Mouse (Mus musculus): ENCODE measurements around the gene Yju2. TPM values are rescaled to one million over a fixed set of nuclear protein-coding genes. Genes with fewer than 3 reads are reported as not detected.

The Yju2 gene
- polyA plus RNA-seq, 1 experiment from 2014 or later, result 26.0 TPM

DNA sequence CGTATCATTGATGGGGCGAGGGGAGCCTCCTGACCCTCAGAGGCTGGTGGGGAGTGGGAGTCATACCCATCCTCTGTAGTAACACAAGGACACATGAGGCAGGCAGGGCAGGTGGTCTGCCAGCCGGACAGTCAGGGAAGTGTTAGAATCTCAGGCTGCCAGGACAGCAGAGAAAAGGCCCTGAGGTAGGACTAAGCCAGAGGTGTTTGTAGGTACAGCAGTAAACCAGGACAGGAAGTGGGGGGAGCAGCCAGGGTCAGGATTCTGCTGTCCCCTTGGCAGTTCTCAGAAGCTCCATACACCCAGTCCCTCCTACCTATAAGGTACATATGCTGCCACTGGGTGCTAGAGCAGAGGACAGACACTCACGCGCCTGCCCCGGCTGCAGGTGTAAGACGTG, 2.7 kb downstream of the Yju2 start:
- H3K9ac ChIP-seq, result no peak overlapping the region
- no peak overlapping the region for H3K4me2 ChIP-seq (replicated peaks)
- peaks cover 44% of the 10 kb centered on the region for H3K36me3 ChIP-seq
- no peak for ATAC-seq (ENCODE audit: insufficient number of reproducible peaks, low FRiP score, low TSS enrichment, low read depth)
- H3K27me3 ChIP-seq, result no peaks in the 10 kb centered on the region
- WGBS, result 95% methylated on average over 7 of the region's 7 CpGs
- H3K9me3 ChIP-seq (replicated peaks), result no peaks in the 10 kb centered on the region
- H3K4me3 ChIP-seq (replicated peaks), result no peak overlapping the region
- H3K27ac ChIP-seq (replicated peaks), result no peak overlapping the region
- H3K4me1 ChIP-seq, result peaks cover 31% of the 10 kb centered on the region

- Histone ChIP-seq H3K27ac (replicated peaks) (no peak overlapping the region), H3K4me3 (replicated peaks) (no peak overlapping the region), H3K4me1 (peaks cover 21% of the 10 kb centered on the region), H3K36me3 (peaks cover 59% of the 10 kb centered on the region), H3K27me3 (no peaks in the 10 kb centered on the region), H3K9ac (no peak overlapping the region), H3K9me3 (replicated peaks) (no peaks in the 10 kb centered on the region), H3K4me2 (replicated peaks) (no peak overlapping the region)
- no peak for ATAC-seq (ENCODE audit: insufficient number of reproducible peaks, low FRiP score, low TSS enrichment, low read depth)
- 57% methylated on average over 14 of the region's 14 CpGs for WGBS
Observed at GRCm38 (mm10) chr17:55963171-55963570, 4.3 kb downstream of the Yju2 start.

DNA sequence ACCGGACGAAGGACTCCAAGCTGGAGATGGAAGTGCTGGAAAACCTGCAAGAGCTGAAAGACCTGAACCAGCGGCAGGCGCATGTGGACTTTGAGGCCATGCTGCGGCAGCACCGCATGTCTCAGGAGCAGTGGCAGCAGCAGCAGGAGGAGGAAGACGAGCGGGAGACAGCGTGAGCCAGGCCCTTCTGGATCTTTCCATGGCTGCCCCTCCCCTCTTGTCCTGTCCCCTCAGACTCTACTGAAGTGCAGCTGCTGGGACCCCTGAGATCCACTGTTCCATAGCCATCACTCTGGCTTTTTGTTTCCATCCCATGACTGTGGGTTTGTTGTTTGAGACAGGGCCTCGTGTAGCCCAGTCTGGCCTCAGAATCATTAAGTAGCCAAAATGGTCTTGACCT, 5.6 kb downstream of the Yju2 start:
- peaks cover 62% of the 10 kb centered on the region for H3K36me3 ChIP-seq
- H3K27me3 ChIP-seq, result no peaks in the 10 kb centered on the region
- WGBS, result 89% methylated on average over 10 of the region's 10 CpGs
- peaks cover 16% of the 10 kb centered on the region for H3K4me1 ChIP-seq
- no peak overlapping the region for H3K4me2 ChIP-seq (replicated peaks)
- no peak for ATAC-seq (ENCODE audit: insufficient number of reproducible peaks, low FRiP score, low TSS enrichment, low read depth)
- no peak overlapping the region for H3K27ac ChIP-seq (replicated peaks)
- no peaks in the 10 kb centered on the region for H3K9me3 ChIP-seq (replicated peaks)
- H3K4me3 ChIP-seq (replicated peaks), result no peak overlapping the region
- no peak overlapping the region for H3K9ac ChIP-seq

- 83% methylated on average over 9 of the region's 9 CpGs for WGBS
- H3K36me3 ChIP-seq, result peaks cover 62% of the 10 kb centered on the region
- peaks cover 2% of the 10 kb centered on the region; the same call in 1 of the 2 replicates for H3K27me3 ChIP-seq
- ATAC-seq (ENCODE audit: insufficient number of reproducible peaks, low FRiP score, low TSS enrichment, low read depth), result no peak
- no peak overlapping the region for H3K4me3 ChIP-seq (replicated peaks)
- no peak overlapping the region for H3K4me2 ChIP-seq (replicated peaks)
- no peak overlapping the region for H3K9ac ChIP-seq
- H3K4me1 ChIP-seq, result peaks cover 16% of the 10 kb centered on the region
- no peaks in the 10 kb centered on the region for H3K9me3 ChIP-seq (replicated peaks)
- no peak overlapping the region for H3K27ac ChIP-seq (replicated peaks)
Observed at GRCm38 (mm10) chr17:55964996-55965395, 6.1 kb downstream of the Yju2 start.

DNA sequence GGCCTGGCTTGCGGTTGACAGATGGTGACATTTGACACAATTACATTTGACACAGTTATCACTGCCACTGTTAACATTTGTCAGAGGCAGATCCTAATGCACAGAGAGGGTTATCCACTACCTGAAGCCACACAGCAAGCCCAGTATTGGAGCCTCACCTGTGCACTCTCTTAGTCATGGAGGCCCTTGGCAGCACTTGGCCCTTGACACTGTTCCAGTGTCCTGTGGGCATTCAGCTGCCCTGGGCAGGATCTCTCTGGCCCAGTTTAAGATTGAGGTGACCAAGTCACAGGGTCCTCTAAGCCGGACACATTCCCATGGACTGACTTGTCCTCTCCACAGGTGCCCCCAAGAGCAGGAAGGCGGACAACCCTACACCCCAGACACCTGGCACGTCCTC, 8.3 kb downstream of the Yju2 start:
- peaks cover 24% of the 10 kb centered on the region for H3K4me1 ChIP-seq
- no peak overlapping the region for H3K4me2 ChIP-seq (replicated peaks)
- no peak overlapping the region for H3K4me3 ChIP-seq (replicated peaks)
- no peak overlapping the region for H3K9ac ChIP-seq
- peaks cover 51% of the 10 kb centered on the region for H3K36me3 ChIP-seq
- H3K27ac ChIP-seq (replicated peaks), result no peak overlapping the region
- no peaks in the 10 kb centered on the region for H3K9me3 ChIP-seq (replicated peaks)
- peaks cover 5% of the 10 kb centered on the region; the same call in 1 of the 2 replicates for H3K27me3 ChIP-seq
- no peak for ATAC-seq (ENCODE audit: insufficient number of reproducible peaks, low FRiP score, low TSS enrichment, low read depth)
- 96% methylated on average over 4 of the region's 4 CpGs for WGBS

DNA sequence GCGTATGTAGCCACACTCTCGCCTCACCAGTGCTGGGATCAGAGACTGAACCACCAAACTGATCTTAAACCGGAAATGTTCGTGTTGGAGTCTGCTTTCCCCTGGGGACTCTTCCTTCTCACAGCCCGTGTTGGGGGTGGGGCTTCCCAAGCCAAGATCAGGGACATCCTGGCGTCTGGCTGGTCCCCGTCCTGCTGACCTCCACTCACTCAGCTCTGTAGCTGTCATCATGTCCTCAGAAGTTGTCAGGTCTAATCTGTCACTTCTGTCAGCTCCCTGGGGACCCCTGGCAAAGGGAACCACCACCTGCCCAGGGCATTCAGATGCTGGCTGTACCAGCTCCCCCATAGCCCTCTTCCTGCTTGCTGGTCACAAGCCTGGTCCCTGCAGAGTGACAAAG, 9.3 kb downstream of the Yju2 start:
- Histone ChIP-seq H3K27me3 (peaks cover 5% of the 10 kb centered on the region; the same call in 1 of the 2 replicates), H3K4me2 (replicated peaks) (no peak overlapping the region), H3K9me3 (replicated peaks) (no peaks in the 10 kb centered on the region), H3K4me1 (peaks cover 19% of the 10 kb centered on the region), H3K9ac (no peak overlapping the region), H3K4me3 (replicated peaks) (no peak overlapping the region), H3K36me3 (peaks cover 49% of the 10 kb centered on the region), H3K27ac (replicated peaks) (no peak overlapping the region)
- 44% methylated on average over 7 of the region's 7 CpGs for WGBS
- ATAC-seq (ENCODE audit: insufficient number of reproducible peaks, low FRiP score, low TSS enrichment, low read depth), result no peak

GRCm38 (mm10) chr17:55969560-55969959, 10.7 kb downstream of the Yju2 start:
- Histone ChIP-seq H3K9ac (no peak overlapping the region), H3K4me3 (replicated peaks) (peak overlapping the region; percentile 54; the same call in 1 of the 2 replicates), H3K27ac (replicated peaks) (no peak overlapping the region), H3K4me1 (peaks cover 16% of the 10 kb centered on the region), H3K4me2 (replicated peaks) (peak overlapping the region; percentile 95), H3K36me3 (peaks cover 37% of the 10 kb centered on the region), H3K9me3 (replicated peaks) (no peaks in the 10 kb centered on the region), H3K27me3 (peaks cover 5% of the 10 kb centered on the region; the same call in 1 of the 2 replicates)
- no peak for ATAC-seq (ENCODE audit: insufficient number of reproducible peaks, low FRiP score, low TSS enrichment, low read depth)
- 43% methylated on average over 14 of the region's 14 CpGs for WGBS

DNA sequence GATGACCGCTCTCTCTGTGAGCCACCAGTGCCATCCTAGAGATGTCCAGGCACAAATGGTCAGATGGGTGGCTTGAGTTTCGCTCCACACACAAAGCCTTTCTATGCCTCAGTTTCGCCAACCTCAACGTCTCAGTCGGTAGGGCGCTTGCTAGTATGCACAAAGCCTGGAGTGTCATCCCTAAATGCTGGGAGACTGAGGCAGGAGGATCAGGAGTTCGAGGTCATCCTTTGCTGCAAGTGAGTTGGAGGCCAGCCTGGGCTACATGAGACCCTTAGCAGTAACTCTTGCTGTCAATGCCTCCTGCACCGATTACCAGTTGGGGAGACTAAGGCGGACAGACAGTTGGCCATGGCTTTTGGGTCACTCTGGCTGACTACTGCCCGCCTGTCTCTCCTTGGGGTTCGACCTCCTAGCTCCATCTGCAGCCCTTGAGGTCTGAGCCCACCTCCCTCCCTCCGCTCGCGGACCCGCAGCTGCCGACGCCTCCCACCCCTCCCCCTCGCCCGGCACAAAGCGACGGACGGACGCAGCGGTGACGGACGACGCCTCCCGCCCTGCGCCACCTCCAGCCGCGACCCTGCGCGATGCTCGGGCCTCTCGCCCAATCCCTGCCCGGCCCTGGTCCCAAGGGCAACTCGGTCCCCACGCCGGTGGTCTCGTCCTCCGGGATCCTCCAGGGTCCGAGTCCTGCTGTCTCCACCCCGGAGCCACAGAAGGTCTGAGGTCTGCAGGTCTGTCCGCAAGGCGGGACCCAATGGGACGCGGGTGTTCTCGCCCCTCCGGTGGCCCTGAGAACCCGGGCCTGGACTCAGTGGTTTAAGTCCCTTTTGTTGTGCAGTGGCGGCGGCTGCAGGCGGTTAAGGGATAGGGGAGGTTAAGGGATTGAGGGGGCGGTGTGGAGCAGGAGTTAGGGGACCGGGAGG, 11.3 kb downstream of the Yju2 start, which contains the start of gene Shd:
Gene Shd (plus strand): TSS at position 502 of the 926 bp plus-strand sequence.
- peak within 1 kb of the TSS; percentile 54 for H3K4me3 ChIP-seq (replicated peaks)
- H3K27ac ChIP-seq (replicated peaks), result no peak within 1 kb of the TSS
- H3K4me2 ChIP-seq (replicated peaks), result peak within 1 kb of the TSS; percentile 95
- peak; percentile 19; the same call in 1 of the 2 replicates for ATAC-seq (ENCODE audit: insufficient number of reproducible peaks, low FRiP score, low TSS enrichment, low read depth)
- peak within 1 kb of the TSS; percentile 62 for H3K9ac ChIP-seq
- H3K36me3 ChIP-seq, result peaks cover 30% of the 10 kb centered on the region
- 8% methylated on average over 54 of the region's 55 CpGs for WGBS
- peaks cover 5% of the 10 kb centered on the region; the same call in 1 of the 2 replicates for H3K27me3 ChIP-seq
- H3K9me3 ChIP-seq (replicated peaks), result no peaks in the 10 kb centered on the region
- peaks cover 16% of the 10 kb centered on the region for H3K4me1 ChIP-seq

- no peak overlapping the region for H3K4me3 ChIP-seq (replicated peaks)
- WGBS, result 33% methylated on average over 22 of the region's 22 CpGs
- no peak overlapping the region for H3K27ac ChIP-seq (replicated peaks)
- H3K4me2 ChIP-seq (replicated peaks), result peak overlapping the region; percentile 95
- H3K9me3 ChIP-seq (replicated peaks), result no peaks in the 10 kb centered on the region
- H3K36me3 ChIP-seq, result peaks cover 19% of the 10 kb centered on the region
- no peak overlapping the region for H3K9ac ChIP-seq
- no peak for ATAC-seq (ENCODE audit: insufficient number of reproducible peaks, low FRiP score, low TSS enrichment, low read depth)
- H3K27me3 ChIP-seq, result peaks cover 5% of the 10 kb centered on the region; the same call in 1 of the 2 replicates
- H3K4me1 ChIP-seq, result peaks cover 16% of the 10 kb centered on the region
Observed at GRCm38 (mm10) chr17:55971453-55971852, 12.6 kb downstream of the Yju2 start.

DNA sequence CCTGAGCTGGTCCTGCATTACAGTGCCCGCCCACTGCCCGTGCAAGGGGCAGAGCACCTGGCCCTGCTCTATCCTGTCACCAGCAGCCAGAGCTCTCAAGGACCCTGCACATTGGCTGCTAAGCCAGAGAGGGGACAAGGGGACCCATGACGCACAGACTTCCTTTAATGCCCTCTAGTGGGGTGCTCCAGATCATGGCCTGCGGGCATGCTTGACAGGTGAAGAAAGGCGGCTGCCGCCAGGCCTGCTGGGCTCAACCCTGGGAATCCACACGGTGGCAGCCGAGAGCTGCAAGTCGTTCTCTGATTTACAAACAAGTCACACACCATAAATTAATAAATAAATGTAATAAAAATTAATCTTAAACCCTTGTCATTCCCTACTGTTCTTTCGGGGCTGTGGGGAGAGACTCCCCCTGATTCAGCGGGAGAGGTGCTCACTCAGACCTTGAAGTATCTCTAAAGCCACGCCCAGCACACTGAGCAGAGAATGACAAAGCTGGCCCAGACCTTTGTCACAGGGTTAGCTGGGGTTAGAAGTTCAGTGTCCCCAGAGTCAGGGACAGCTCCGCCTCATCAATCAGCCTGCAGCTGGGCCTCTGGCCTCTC, 17.5 kb downstream of the Yju2 start:
- 16% methylated on average over 13 of the region's 13 CpGs for WGBS
- no peak overlapping the region for H3K4me2 ChIP-seq (replicated peaks)
- H3K36me3 ChIP-seq, result no peaks in the 10 kb centered on the region
- H3K9me3 ChIP-seq (replicated peaks), result no peaks in the 10 kb centered on the region
- H3K9ac ChIP-seq, result no peak overlapping the region
- H3K27ac ChIP-seq (replicated peaks), result no peak overlapping the region
- ATAC-seq (ENCODE audit: insufficient number of reproducible peaks, low FRiP score, low TSS enrichment, low read depth), result no peak
- no peaks in the 10 kb centered on the region for H3K27me3 ChIP-seq
- H3K4me1 ChIP-seq, result peaks cover under 1% of the 10 kb centered on the region
- no peak overlapping the region for H3K4me3 ChIP-seq (replicated peaks)

DNA sequence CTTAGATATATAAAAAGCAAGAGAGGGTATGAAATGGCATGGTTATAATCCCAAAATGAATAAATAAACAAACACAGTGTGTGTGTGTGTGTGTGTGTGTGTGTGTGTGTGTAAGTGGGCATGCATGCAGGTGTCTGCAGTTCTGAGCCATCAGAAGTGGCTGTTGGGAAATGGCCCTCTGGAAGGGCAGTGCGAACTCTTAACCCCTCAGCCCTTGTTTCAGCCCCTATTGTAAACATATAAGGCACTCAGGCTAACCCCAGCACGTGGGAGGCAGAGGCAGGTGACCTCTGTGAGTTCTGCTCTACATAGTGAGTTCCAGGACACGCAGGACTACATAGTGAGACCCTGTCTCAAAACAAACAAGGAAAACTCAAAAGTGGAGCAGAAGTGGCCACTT, 18.4 kb downstream of the Yju2 start:
- Histone ChIP-seq H3K9me3 (replicated peaks) (no peaks in the 10 kb centered on the region), H3K9ac (no peak overlapping the region), H3K36me3 (no peaks in the 10 kb centered on the region), H3K27ac (replicated peaks) (no peak overlapping the region), H3K4me2 (replicated peaks) (no peak overlapping the region), H3K4me3 (replicated peaks) (no peak overlapping the region), H3K27me3 (no peaks in the 10 kb centered on the region), H3K4me1 (no peaks in the 10 kb centered on the region)
- ATAC-seq (ENCODE audit: insufficient number of reproducible peaks, low FRiP score, low TSS enrichment, low read depth), result no peak
- WGBS, result 55% methylated on average over 3 of the region's 3 CpGs
